Mouse (Mus musculus): ENCODE measurements around the gene Zfp385b. TPM values are rescaled to one million over a fixed set of nuclear protein-coding genes. Genes with fewer than 3 reads are reported as not detected.

Gene Zfp385b
- polyA plus RNA-seq, 1 experiment from 2014 or later, result 6.2 TPM

DNA sequence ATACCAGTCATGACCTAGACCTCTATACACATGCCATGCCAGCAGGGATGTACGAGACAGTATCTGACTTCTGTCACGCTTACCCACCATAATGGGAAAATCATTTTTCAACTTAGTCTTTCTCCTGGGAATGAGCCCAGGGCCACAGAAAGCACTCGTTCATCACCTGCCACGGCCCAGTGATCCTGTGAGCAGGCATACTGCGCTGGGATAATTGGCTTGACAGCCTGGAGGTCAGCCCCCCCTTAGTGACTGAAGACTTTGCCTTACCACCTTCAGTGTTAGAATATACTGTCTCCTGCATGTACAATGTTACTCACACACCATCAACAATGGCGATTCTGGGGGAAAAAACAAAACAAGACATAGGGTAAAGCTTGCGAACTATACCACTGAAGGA, 263.5 kb downstream of the Zfp385b start:
- no peak overlapping the region for H3K27ac ChIP-seq (ENCODE audit: low read length)
- no peak for ATAC-seq (ENCODE audit: insufficient number of reproducible peaks, insufficient read depth, low FRiP score, low read depth)
- WGBS, result 72% methylated on average over 7 of the region's 7 CpGs
- no peak overlapping the region for H3K9ac ChIP-seq (replicated peaks; ENCODE audit: low read depth, low read length)
- no peaks in the 10 kb centered on the region for H3K9me3 ChIP-seq (ENCODE audit: control insufficient read depth, low read depth, low read length)
- H3K27me3 ChIP-seq (ENCODE audit: control insufficient read depth, insufficient read depth, low read length), result no peaks in the 10 kb centered on the region
- H3K4me3 ChIP-seq (ENCODE audit: low read depth, low read length), result no peak overlapping the region
- H3K4me1 ChIP-seq (ENCODE audit: control insufficient read depth, insufficient read depth, low read length), result no peaks in the 10 kb centered on the region
- H3K36me3 ChIP-seq (ENCODE audit: control insufficient read depth, insufficient read depth, low read length), result no peaks in the 10 kb centered on the region
- no peak overlapping the region for H3K4me2 ChIP-seq (replicated peaks; ENCODE audit: low read depth, low read length)

DNA sequence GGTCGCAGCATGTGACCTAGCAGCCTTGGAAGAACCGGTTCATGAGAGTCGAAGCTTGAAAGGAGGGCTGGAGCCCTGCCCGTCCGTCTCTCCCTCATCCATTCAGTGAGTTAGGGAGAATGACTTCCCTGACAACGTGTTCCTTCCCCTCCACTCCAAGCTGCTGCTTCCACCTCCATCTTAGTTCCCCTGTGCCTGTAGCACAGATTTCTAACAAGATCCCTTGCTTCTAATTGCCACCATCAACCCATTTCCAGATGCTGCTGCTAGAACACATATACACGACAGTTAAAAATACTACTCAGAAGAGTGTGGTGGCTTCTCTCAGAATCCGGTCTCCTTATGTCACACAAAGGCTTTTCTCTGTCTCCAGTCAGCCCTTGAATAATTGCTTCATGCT, 266.8 kb downstream of the Zfp385b start:
- 34% methylated on average over 8 of the region's 8 CpGs for WGBS
- H3K4me3 ChIP-seq (ENCODE audit: low read depth, low read length), result no peak overlapping the region
- no peaks in the 10 kb centered on the region for H3K27me3 ChIP-seq (ENCODE audit: control insufficient read depth, insufficient read depth, low read length)
- H3K4me1 ChIP-seq (ENCODE audit: control insufficient read depth, insufficient read depth, low read length), result no peaks in the 10 kb centered on the region
- no peaks in the 10 kb centered on the region for H3K9me3 ChIP-seq (ENCODE audit: control insufficient read depth, low read depth, low read length)
- no peaks in the 10 kb centered on the region for H3K36me3 ChIP-seq (ENCODE audit: control insufficient read depth, insufficient read depth, low read length)
- ATAC-seq (ENCODE audit: insufficient number of reproducible peaks, insufficient read depth, low FRiP score, low read depth), result no peak
- no peak overlapping the region for H3K9ac ChIP-seq (replicated peaks; ENCODE audit: low read depth, low read length)
- H3K27ac ChIP-seq (ENCODE audit: low read length), result no peak overlapping the region
- no peak overlapping the region for H3K4me2 ChIP-seq (replicated peaks; ENCODE audit: low read depth, low read length)

DNA sequence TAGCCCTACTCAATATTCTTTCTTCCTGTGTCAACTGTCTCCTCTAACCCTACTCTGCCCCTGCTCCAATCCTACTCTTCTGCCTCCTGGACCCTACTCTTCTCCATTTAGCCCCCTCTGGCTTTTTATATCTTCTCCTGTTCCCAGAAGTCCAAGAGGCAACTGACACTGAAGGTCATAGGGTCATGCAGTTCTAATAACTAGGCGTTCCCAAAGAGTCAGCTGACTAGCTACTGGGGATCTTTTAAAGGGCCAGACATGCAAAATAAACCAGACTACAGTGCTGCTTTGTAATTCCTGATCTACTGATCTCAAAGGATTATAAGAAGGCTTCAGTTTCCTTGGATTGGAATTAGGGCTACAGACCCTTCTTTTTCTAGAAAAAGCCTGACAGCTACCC, 276.1 kb downstream of the Zfp385b start:
- Histone ChIP-seq H3K36me3 (ENCODE audit: control insufficient read depth, insufficient read depth, low read length) (no peaks in the 10 kb centered on the region), H3K4me2 (replicated peaks; ENCODE audit: low read depth, low read length) (no peak overlapping the region), H3K4me1 (ENCODE audit: control insufficient read depth, insufficient read depth, low read length) (no peaks in the 10 kb centered on the region), H3K9ac (replicated peaks; ENCODE audit: low read depth, low read length) (no peak overlapping the region), H3K27ac (ENCODE audit: low read length) (no peak overlapping the region), H3K4me3 (ENCODE audit: low read depth, low read length) (no peak overlapping the region), H3K9me3 (ENCODE audit: control insufficient read depth, low read depth, low read length) (no peaks in the 10 kb centered on the region), H3K27me3 (ENCODE audit: control insufficient read depth, insufficient read depth, low read length) (no peaks in the 10 kb centered on the region)
- no peak for ATAC-seq (ENCODE audit: insufficient number of reproducible peaks, insufficient read depth, low FRiP score, low read depth)
- 32% methylated on average over 1 of the region's 1 CpGs for WGBS

DNA sequence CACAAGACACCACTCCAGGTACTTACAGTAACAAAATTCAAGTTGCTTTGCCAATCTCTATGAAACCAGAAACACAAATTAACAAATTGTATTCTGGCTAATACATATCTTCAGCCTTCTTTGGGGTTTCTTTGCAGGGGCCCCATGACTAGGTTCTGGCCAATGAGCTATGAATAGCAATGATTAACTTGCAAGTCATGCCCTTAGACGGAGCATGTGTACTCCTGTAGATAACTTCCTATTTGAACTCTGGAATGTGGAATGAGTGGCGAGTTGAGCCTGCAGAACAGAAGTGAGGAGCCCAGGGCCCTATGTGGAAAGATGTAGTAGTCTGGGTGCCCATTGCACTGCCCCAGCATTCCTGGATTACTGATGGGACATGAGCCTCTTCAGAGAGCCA, 276.8 kb downstream of the Zfp385b start:
- no peak overlapping the region for H3K4me2 ChIP-seq (replicated peaks; ENCODE audit: low read depth, low read length)

DNA sequence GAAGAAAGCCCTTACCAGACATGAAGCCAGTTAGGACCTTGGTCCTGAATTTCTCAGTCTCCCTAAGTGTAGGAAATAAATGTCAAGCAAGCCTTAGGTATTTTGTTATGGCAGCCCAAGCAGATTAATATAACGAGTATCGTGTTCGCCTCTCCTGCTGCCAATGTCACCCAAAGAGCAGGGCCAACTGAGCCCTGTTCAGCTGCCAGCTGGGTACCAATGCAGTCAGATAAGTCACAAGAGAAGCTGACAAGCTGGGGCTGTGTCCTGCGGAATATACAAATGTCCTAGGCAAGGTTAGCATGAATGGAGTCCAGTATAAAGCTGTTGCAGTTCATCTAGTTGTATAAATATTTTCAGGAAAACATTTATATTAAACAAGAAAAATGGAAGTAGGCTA, 277.8 kb downstream of the Zfp385b start:
- no peaks in the 10 kb centered on the region for H3K9me3 ChIP-seq (ENCODE audit: control insufficient read depth, low read depth, low read length)
- H3K4me2 ChIP-seq (replicated peaks; ENCODE audit: low read depth, low read length), result no peak overlapping the region
- no peaks in the 10 kb centered on the region for H3K27me3 ChIP-seq (ENCODE audit: control insufficient read depth, insufficient read depth, low read length)
- WGBS, result 86% methylated on average over 4 of the region's 4 CpGs
- H3K27ac ChIP-seq (ENCODE audit: low read length), result no peak overlapping the region
- no peak overlapping the region for H3K9ac ChIP-seq (replicated peaks; ENCODE audit: low read depth, low read length)
- no peaks in the 10 kb centered on the region for H3K36me3 ChIP-seq (ENCODE audit: control insufficient read depth, insufficient read depth, low read length)
- no peak overlapping the region for H3K4me3 ChIP-seq (ENCODE audit: low read depth, low read length)
- no peak for ATAC-seq (ENCODE audit: insufficient number of reproducible peaks, insufficient read depth, low FRiP score, low read depth)
- no peaks in the 10 kb centered on the region for H3K4me1 ChIP-seq (ENCODE audit: control insufficient read depth, insufficient read depth, low read length)

More for the DNA sequence above, 276.8 kb downstream of the Zfp385b start:
- ATAC-seq (ENCODE audit: insufficient number of reproducible peaks, insufficient read depth, low FRiP score, low read depth), result peak; percentile 82; the same call in 1 of the 2 replicates
- no peaks in the 10 kb centered on the region for H3K9me3 ChIP-seq (ENCODE audit: control insufficient read depth, low read depth, low read length)
- no peaks in the 10 kb centered on the region for H3K36me3 ChIP-seq (ENCODE audit: control insufficient read depth, insufficient read depth, low read length)
- no peak overlapping the region for H3K9ac ChIP-seq (replicated peaks; ENCODE audit: low read depth, low read length)
- no peak overlapping the region for H3K27ac ChIP-seq (ENCODE audit: low read length)
- no peaks in the 10 kb centered on the region for H3K27me3 ChIP-seq (ENCODE audit: control insufficient read depth, insufficient read depth, low read length)
- WGBS, result 35% methylated on average over 2 of the region's 2 CpGs
- H3K4me3 ChIP-seq (ENCODE audit: low read depth, low read length), result no peak overlapping the region
- H3K4me1 ChIP-seq (ENCODE audit: control insufficient read depth, insufficient read depth, low read length), result no peaks in the 10 kb centered on the region

DNA sequence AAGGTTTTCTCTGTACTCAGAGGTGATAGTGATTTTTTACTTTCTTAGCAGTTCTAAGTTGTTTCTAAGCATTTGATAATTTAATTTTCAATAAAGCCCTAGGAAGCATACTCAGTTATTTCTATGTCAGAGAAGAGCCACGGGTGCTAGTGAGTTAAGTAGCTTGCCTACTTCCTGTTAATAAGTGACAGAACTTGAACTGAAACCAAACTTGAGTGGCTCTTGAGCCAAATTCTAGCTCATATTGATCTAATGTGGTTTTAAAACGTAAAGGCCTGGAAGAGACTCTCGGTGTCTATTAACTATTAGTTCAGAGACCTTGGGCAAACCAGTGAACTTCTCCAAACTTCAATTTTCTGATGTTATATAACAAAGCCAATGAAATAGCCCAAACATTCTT, 278.6 kb downstream of the Zfp385b start:
- Histone ChIP-seq H3K4me2 (replicated peaks; ENCODE audit: low read depth, low read length) (no peak overlapping the region), H3K4me1 (ENCODE audit: control insufficient read depth, insufficient read depth, low read length) (no peaks in the 10 kb centered on the region), H3K9me3 (ENCODE audit: control insufficient read depth, low read depth, low read length) (no peaks in the 10 kb centered on the region), H3K4me3 (ENCODE audit: low read depth, low read length) (no peak overlapping the region), H3K27me3 (ENCODE audit: control insufficient read depth, insufficient read depth, low read length) (no peaks in the 10 kb centered on the region), H3K9ac (replicated peaks; ENCODE audit: low read depth, low read length) (no peak overlapping the region), H3K27ac (ENCODE audit: low read length) (no peak overlapping the region), H3K36me3 (ENCODE audit: control insufficient read depth, insufficient read depth, low read length) (no peaks in the 10 kb centered on the region)
- ATAC-seq (ENCODE audit: insufficient number of reproducible peaks, insufficient read depth, low FRiP score, low read depth), result no peak
- 67% methylated on average over 3 of the region's 3 CpGs for WGBS

DNA sequence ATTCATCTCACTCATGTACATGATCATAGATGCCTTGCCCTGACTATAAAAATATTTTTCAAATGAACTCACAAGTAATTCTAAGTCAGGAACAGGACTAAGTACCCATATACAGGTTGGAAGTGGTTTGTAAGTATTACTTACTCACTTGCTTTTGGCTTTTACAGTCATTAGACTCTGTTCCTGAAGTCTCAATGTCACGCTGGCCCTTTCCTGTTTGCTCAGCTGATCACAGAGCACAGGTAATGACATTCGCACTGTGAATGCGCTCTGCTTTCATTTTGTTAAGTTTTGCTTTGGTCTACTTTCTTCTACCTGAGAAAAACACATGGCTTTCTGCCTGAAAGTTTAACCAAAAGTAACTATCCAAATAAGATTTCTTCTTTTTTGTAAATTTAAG, 282.9 kb downstream of the Zfp385b start:
- Histone ChIP-seq H3K36me3 (ENCODE audit: control insufficient read depth, insufficient read depth, low read length) (no peaks in the 10 kb centered on the region), H3K4me1 (ENCODE audit: control insufficient read depth, insufficient read depth, low read length) (no peaks in the 10 kb centered on the region), H3K9ac (replicated peaks; ENCODE audit: low read depth, low read length) (no peak overlapping the region), H3K4me2 (replicated peaks; ENCODE audit: low read depth, low read length) (no peak overlapping the region), H3K27ac (ENCODE audit: low read length) (no peak overlapping the region), H3K9me3 (ENCODE audit: control insufficient read depth, low read depth, low read length) (no peaks in the 10 kb centered on the region), H3K4me3 (ENCODE audit: low read depth, low read length) (no peak overlapping the region), H3K27me3 (ENCODE audit: control insufficient read depth, insufficient read depth, low read length) (no peaks in the 10 kb centered on the region)
- WGBS, result 77% methylated on average over 3 of the region's 3 CpGs
- ATAC-seq (ENCODE audit: insufficient number of reproducible peaks, insufficient read depth, low FRiP score, low read depth), result no peak

DNA sequence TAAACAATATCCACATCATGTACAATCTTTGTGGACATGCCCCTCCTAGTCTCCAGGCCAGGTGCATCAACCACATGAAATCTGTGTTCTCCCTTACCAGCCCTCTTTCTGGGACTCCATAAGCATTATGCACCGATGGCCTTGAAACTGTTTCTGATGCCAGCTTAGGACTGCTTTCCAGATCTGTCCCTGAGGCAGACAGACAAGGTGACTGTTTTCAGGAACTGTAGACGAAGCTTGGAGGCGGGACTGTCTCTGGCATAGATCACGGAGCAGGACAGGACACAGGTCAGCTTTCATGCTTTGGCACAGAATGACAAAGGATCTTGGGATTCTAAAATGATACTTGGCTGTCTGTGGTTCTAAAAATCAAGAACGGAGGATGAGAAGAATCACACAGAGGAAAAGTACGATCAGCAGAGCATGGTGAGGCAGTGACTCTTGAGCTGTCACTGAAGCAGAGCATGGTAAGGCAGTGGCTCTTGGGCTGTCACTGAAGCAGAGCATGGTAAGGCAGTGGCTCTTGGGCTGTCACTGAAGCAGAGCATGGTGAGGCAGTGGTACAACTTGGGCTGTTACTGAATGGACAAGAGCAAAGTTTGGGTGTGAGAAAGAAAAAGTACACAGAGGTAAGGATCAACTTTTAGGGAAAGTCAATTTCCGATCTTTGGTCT, 291.2 kb downstream of the Zfp385b start:
- Histone ChIP-seq H3K4me1 (ENCODE audit: control insufficient read depth, insufficient read depth, low read length) (no peaks in the 10 kb centered on the region), H3K9me3 (ENCODE audit: control insufficient read depth, low read depth, low read length) (no peaks in the 10 kb centered on the region), H3K36me3 (ENCODE audit: control insufficient read depth, insufficient read depth, low read length) (no peaks in the 10 kb centered on the region), H3K4me2 (replicated peaks; ENCODE audit: low read depth, low read length) (no peak overlapping the region), H3K27ac (ENCODE audit: low read length) (no peak overlapping the region), H3K9ac (replicated peaks; ENCODE audit: low read depth, low read length) (no peak overlapping the region), H3K27me3 (ENCODE audit: control insufficient read depth, insufficient read depth, low read length) (no peaks in the 10 kb centered on the region), H3K4me3 (ENCODE audit: low read depth, low read length) (no peak overlapping the region)
- ATAC-seq (ENCODE audit: insufficient number of reproducible peaks, insufficient read depth, low FRiP score, low read depth), result no peak
- 70% methylated on average over 7 of the region's 7 CpGs for WGBS

DNA sequence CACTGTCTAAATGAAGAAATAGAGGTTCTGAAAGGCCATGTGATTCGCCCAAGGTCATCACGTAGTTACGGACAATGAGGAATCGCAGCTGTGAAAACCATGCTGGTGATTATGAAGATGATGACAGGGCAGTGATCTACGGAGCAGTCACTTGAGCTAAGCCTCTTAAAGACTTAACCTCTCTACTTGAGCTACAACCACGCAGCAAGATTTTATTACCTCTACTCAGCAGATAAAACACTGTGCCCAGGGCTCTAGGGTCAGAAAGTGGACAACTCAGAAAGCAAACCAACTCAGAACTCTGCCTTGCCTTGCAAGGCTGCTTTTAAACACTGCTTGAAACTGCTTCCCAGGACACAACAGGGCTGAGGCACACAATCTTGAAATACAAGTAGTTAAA, 291.8 kb downstream of the Zfp385b start:
- WGBS, result 49% methylated on average over 6 of the region's 6 CpGs
- Histone ChIP-seq H3K27me3 (ENCODE audit: control insufficient read depth, insufficient read depth, low read length) (no peaks in the 10 kb centered on the region), H3K4me1 (ENCODE audit: control insufficient read depth, insufficient read depth, low read length) (no peaks in the 10 kb centered on the region), H3K36me3 (ENCODE audit: control insufficient read depth, insufficient read depth, low read length) (no peaks in the 10 kb centered on the region), H3K4me2 (replicated peaks; ENCODE audit: low read depth, low read length) (no peak overlapping the region), H3K4me3 (ENCODE audit: low read depth, low read length) (no peak overlapping the region), H3K9me3 (ENCODE audit: control insufficient read depth, low read depth, low read length) (no peaks in the 10 kb centered on the region), H3K9ac (replicated peaks; ENCODE audit: low read depth, low read length) (no peak overlapping the region), H3K27ac (ENCODE audit: low read length) (no peak overlapping the region)
- no peak for ATAC-seq (ENCODE audit: insufficient number of reproducible peaks, insufficient read depth, low FRiP score, low read depth)

All from stomach, embryonic 14.5 days (tissue).